In genomic region chr4:132841493-132841892, GRCm38 (mm10) we compare ENCODE assay signal across 9 mouse cellular contexts. TPM values are rescaled to one million over a fixed set of nuclear protein-coding genes. Genes with fewer than 3 reads are reported as not detected.
DNase-seq lines count a peak whose midpoint lies in the region; ATAC-seq and TF ChIP-seq lines count a peak whose summit lies in the region.
"Had no signal": no experiment of that assay in that cellular context is flagged by ENCODE, and none has a peak within 500 bp of the region (broad histone marks: within the 10 kb centered on the region; RNA-seq: fewer than 3 reads in every experiment).

No protein-coding gene starts in this region.

- H3K27ac ChIP-seq in layer of hippocampus, adult 2 months = no peak overlapping the region
- no peak overlapping the region for H3K27ac ChIP-seq in embryonic fibroblast, embryonic 13.5 days (ENCODE audit: insufficient read depth, low read length)
- no peak overlapping the region for H3K27ac ChIP-seq in limb, embryonic 11.5 days (replicated peaks; ENCODE audit: low read depth, low read length)
- no peak overlapping the region for H3K27ac ChIP-seq in neural tube, embryonic 14.5 days (ENCODE audit: low read depth, low read length)

- no peaks in the 10 kb centered on the region for H3K27me3 ChIP-seq in limb, embryonic 11.5 days (ENCODE audit: control insufficient read depth, insufficient read depth, low read length)
- H3K27me3 ChIP-seq in neural tube, embryonic 14.5 days (ENCODE audit: control insufficient read depth, insufficient read depth, low read length) = no peaks in the 10 kb centered on the region

- no peak for TF ChIP-seq POLR2A in embryonic fibroblast, embryonic 13.5 days (IDR thresholded peaks at IDR 0.05; ENCODE audit: low read depth, low read length)

- ATAC-seq in limb, embryonic 11.5 days (ENCODE audit: insufficient number of reproducible peaks, low FRiP score, low TSS enrichment, low read depth) = no peak
- ATAC-seq in neural tube, embryonic 14.5 days (ENCODE audit: low read depth) = no peak
- no peak for ATAC-seq in activated CD4-positive, CD25-positive, alpha-beta regulatory T cell, adult 4 months

- peak overlapping the region; percentile 91; the same call in 1 of the 2 replicates for H3K9ac ChIP-seq in limb, embryonic 11.5 days (ENCODE audit: low read length)
- H3K9ac ChIP-seq in neural tube, embryonic 14.5 days (replicated peaks; ENCODE audit: low read depth, low read length) = peak overlapping the region; percentile 91; the same call in 1 of the 2 replicates

- no peak for TF ChIP-seq CTCF in layer of hippocampus, adult 2 months (conservative IDR thresholded peaks at IDR 0.05)
- TF ChIP-seq CTCF in embryonic fibroblast, embryonic 13.5 days (IDR thresholded peaks at IDR 0.05; ENCODE audit: borderline replicate concordance, insufficient read depth, low read length) = no peak

- 87% methylated on average over 3 of the region's 3 CpGs for WGBS in limb, embryonic 11.5 days
- WGBS in neural tube, embryonic 14.5 days = 87% methylated on average over 3 of the region's 3 CpGs

- H3K4me2 ChIP-seq in limb, embryonic 11.5 days (ENCODE audit: low read depth, severe bottlenecking) = peak overlapping the region; percentile 78
- peak overlapping the region; percentile 79 for H3K4me2 ChIP-seq in neural tube, embryonic 14.5 days (ENCODE audit: low read depth, low read length)

- peaks cover 8% of the 10 kb centered on the region; the same call in 1 of the 2 replicates for H3K4me1 ChIP-seq in embryonic fibroblast, embryonic 13.5 days (ENCODE audit: control insufficient read depth, insufficient read depth, low read length)
- peaks cover 6% of the 10 kb centered on the region; the same call in 1 of the 2 replicates for H3K4me1 ChIP-seq in limb, embryonic 11.5 days (ENCODE audit: control insufficient read depth, insufficient read depth, low read length)
- H3K4me1 ChIP-seq in neural tube, embryonic 14.5 days (ENCODE audit: control insufficient read depth, insufficient read depth, low read length) = peaks cover 7% of the 10 kb centered on the region

- DNase-seq in layer of hippocampus, adult 2 months (ENCODE audit: low spot score in 2 of 2) = no peak
- no peak for DNase-seq in layer of hippocampus, adult 9-10 months (ENCODE audit: low spot score)
- no peak for DNase-seq in limb, embryonic 11.5 days (ENCODE audit: low spot score)
- DNase-seq in right cerebral cortex, postnatal 36 days (ENCODE audit: low spot score in 2 of 2) = no peak
- no peak for DNase-seq in lung, postnatal 4 days
- DNase-seq: kidney, postnatal 10 days had no signal

- H3K4me3 ChIP-seq in layer of hippocampus, adult 2 months = peak overlapping the region; percentile 79
- peak overlapping the region; percentile 100 for H3K4me3 ChIP-seq in embryonic fibroblast, embryonic 13.5 days (ENCODE audit: insufficient read depth, low read length)
- H3K4me3 ChIP-seq in limb, embryonic 11.5 days (ENCODE audit: low read depth, low read length) = peak overlapping the region; percentile 67
- peak overlapping the region; percentile 83 for H3K4me3 ChIP-seq in neural tube, embryonic 14.5 days (ENCODE audit: low read depth, low read length)

- no peaks in the 10 kb centered on the region for H3K9me3 ChIP-seq in limb, embryonic 11.5 days (ENCODE audit: control insufficient read depth, low read length)
- no peaks in the 10 kb centered on the region for H3K9me3 ChIP-seq in neural tube, embryonic 14.5 days (ENCODE audit: control insufficient read depth, low read length)

- peaks cover 10% of the 10 kb centered on the region for H3K36me3 ChIP-seq in limb, embryonic 11.5 days (ENCODE audit: control insufficient read depth, insufficient read depth, low read length)
- peaks cover 18% of the 10 kb centered on the region for H3K36me3 ChIP-seq in neural tube, embryonic 14.5 days (ENCODE audit: control insufficient read depth, insufficient read depth, low read length)

RNA-seq across cellular contexts. Expression of gene Ppp1r8, which starts 1.5 kb away (rescaled TPM):
- total RNA-seq in layer of hippocampus, adult 2 months (2021) = 10 to 100 TPM; 40.7 to 43.5 TPM
- 51.1 and 59.9 TPM in 2 replicates for polyA plus RNA-seq in embryonic fibroblast, embryonic 13.5 days (2011; ENCODE audit: insufficient read length, low read depth, missing spikeins)
- polyA plus RNA-seq in limb, embryonic 11.5 days (2014; fragmentation: Nextera tagmentation; extraction: Ambion mirVana) = 87.2 and 111 TPM in 2 replicates
- polyA plus RNA-seq in neural tube, embryonic 14.5 days (2014; fragmentation: Nextera tagmentation; extraction: Ambion mirVana) = 47.9 and 52.6 TPM in 2 replicates
- polyA plus RNA-seq in activated CD4-positive, CD25-positive, alpha-beta regulatory T cell, adult 4 months (2017; shearing (Covaris generic)) = 10 to 100 TPM; 25.3 to 26.3 TPM

RNA-seq across cellular contexts. Expression of gene Stx12, which starts 42.8 kb away (rescaled TPM):
- total RNA-seq in layer of hippocampus, adult 2 months (2021) = 100 to 1,000 TPM; 105 to 108 TPM
- 71.8 and 72.4 TPM in 2 replicates for polyA plus RNA-seq in embryonic fibroblast, embryonic 13.5 days (2011; ENCODE audit: insufficient read length, low read depth, missing spikeins)
- 58.5 and 62.8 TPM in 2 replicates for polyA plus RNA-seq in limb, embryonic 11.5 days (2014; fragmentation: Nextera tagmentation; extraction: Ambion mirVana)
- 167 and 171 TPM in 2 replicates for polyA plus RNA-seq in neural tube, embryonic 14.5 days (2014; fragmentation: Nextera tagmentation; extraction: Ambion mirVana)
- 10 to 100 TPM; 33.0 to 36.2 TPM for polyA plus RNA-seq in activated CD4-positive, CD25-positive, alpha-beta regulatory T cell, adult 4 months (2017; shearing (Covaris generic))

RNA-seq across cellular contexts. Expression of gene Themis2, which starts 45.3 kb away (rescaled TPM):
- total RNA-seq in layer of hippocampus, adult 2 months (2021) = under 1 TPM; 0.54 to 0.77 TPM
- 0.16 TPM in 1 of 2 replicates, not detected in the other for polyA plus RNA-seq in embryonic fibroblast, embryonic 13.5 days (2011; ENCODE audit: insufficient read length, low read depth, missing spikeins)
- polyA plus RNA-seq in limb, embryonic 11.5 days (2014; fragmentation: Nextera tagmentation; extraction: Ambion mirVana) = 0.45 and 0.57 TPM in 2 replicates
- polyA plus RNA-seq in neural tube, embryonic 14.5 days (2014; fragmentation: Nextera tagmentation; extraction: Ambion mirVana) = 0.11 and 1.1 TPM in 2 replicates
- polyA plus RNA-seq in activated CD4-positive, CD25-positive, alpha-beta regulatory T cell, adult 4 months (2017; shearing (Covaris generic)) = 1 to 10 TPM in 1 of 2 experiments, under 1 TPM in 1; 0.91 to 1.0 TPM
